Mouse (Mus musculus): Measurements from ENCODE around the gene Vdr. TPM values are rescaled to one million over a fixed set of nuclear protein-coding genes. Genes with fewer than 3 reads are reported as not detected.

The Vdr gene
- polyA plus RNA-seq, 1 experiment from 2014 or later: 0.72 TPM

DNA sequence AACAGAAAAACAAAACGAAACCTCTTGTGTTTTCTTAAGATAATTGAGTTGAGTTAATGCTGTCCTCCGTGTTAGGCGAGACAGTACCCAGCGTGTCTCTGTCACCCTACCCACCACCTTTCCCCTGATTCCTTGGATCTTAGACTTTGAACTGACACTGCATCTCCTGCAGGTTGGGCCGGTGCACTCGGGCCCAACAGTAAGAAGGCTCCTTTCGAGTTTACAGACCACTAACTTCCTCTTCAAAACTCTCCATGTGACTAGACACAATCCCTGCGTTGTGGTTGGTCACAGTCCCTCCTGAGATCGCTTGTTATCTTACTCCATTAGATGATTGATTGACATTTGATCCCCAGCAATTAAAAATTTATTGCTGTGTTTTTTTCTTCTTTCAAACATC is 7.6 kb upstream of the Vdr start:
- Histone ChIP-seq H3K27me3 (ENCODE audit: control insufficient read depth, insufficient read depth, low read length) (no peaks in the 10 kb centered on the region), H3K4me1 (ENCODE audit: control insufficient read depth, insufficient read depth, low read length) (peaks cover 16% of the 10 kb centered on the region), H3K4me3 (ENCODE audit: low read depth, low read length) (no peak overlapping the region), H3K9ac (ENCODE audit: low read depth, low read length) (no peak overlapping the region), H3K27ac (ENCODE audit: low read depth, low read length) (no peak overlapping the region), H3K4me2 (no peak overlapping the region), H3K9me3 (replicated peaks; ENCODE audit: control insufficient read depth, low read length) (no peaks in the 10 kb centered on the region), H3K36me3 (ENCODE audit: control insufficient read depth, insufficient read depth, low read length) (no peaks in the 10 kb centered on the region)
- no peak for ATAC-seq (replicated peaks; ENCODE audit: insufficient number of reproducible peaks, low FRiP score, low TSS enrichment)
- 73% methylated on average over 9 of the region's 9 CpGs for WGBS (ENCODE audit: insufficient replicate concordance)

DNA sequence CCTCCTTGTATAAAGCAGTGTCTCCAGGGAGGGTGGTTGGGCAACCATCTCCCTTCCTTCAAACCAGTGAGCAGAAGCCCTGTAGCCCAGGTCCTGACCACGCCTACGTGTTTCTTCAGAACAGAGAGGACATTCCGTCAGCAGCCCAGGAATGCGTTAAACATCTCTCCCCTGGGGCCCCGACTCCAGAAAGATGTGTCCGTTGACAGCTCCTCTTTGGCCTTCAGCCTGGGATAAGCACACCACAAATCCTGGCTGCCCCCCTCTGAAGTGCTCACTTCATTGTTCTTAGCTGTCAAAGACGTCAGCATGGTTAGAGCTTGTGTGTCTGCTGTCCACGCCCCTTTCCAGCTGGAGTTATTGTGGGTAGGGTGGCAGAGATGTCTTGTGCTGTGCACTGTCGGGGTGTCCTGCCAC is 3.9 kb upstream of the Vdr start:
- Histone ChIP-seq H3K9ac (ENCODE audit: low read depth, low read length) (no peak overlapping the region), H3K4me1 (ENCODE audit: control insufficient read depth, insufficient read depth, low read length) (peaks cover 16% of the 10 kb centered on the region), H3K27ac (ENCODE audit: low read depth, low read length) (no peak overlapping the region), H3K9me3 (replicated peaks; ENCODE audit: control insufficient read depth, low read length) (no peaks in the 10 kb centered on the region), H3K4me3 (ENCODE audit: low read depth, low read length) (no peak overlapping the region), H3K4me2 (peak overlapping the region; percentile 7), H3K27me3 (ENCODE audit: control insufficient read depth, insufficient read depth, low read length) (peaks cover 12% of the 10 kb centered on the region), H3K36me3 (ENCODE audit: control insufficient read depth, insufficient read depth, low read length) (no peaks in the 10 kb centered on the region)
- 3% methylated on average over 9 of the region's 9 CpGs for WGBS (ENCODE audit: insufficient replicate concordance)
- peak; percentile 73; the same call in 1 of the 2 replicates for ATAC-seq (replicated peaks; ENCODE audit: insufficient number of reproducible peaks, low FRiP score, low TSS enrichment)

DNA sequence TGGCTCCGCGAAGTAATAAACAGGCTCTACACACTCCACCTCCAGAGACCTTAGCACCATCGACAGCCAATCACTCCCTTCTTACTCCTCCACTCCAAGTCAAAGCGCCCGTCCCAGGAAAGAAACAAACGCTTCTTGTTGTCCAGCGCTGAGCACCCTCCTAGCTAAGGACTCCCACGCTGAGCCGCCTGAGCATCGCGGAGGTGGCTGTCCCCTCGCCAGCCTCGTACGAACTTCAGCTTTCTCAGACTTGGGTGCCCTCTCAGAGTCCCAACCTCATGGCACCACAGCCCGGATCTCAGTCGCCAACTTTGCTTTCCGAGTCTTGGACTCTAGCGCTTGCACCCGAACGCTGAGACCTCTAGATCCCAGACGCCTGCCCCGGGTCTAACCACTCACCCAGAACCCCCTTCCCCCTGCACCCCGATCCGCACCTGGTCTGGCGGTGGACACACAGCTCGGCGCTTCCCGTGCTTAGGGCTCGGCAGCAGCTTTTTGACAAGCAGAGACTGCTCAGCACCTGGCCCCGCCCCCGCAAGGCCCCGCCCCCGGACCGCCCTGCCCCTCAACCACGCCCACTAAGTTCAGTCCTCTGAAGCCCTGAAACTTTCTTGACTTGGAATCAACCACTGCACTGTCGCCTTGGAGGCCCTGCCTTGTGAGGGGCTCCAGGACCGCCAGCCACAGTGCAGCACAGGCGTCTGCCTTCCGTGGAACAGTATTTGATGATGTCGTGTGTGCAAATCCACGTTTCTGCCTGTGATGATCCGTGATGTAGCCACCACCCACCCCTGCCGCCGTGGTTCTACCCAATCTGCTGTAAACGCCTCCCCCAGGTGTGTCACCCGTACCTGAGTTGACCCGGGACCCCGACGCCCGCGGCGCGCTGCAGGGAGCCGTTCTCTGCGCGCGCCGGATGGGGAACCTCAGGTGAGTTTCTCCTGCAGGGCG is 2.4 kb downstream of the Vdr start:
- ATAC-seq (replicated peaks; ENCODE audit: insufficient number of reproducible peaks, low FRiP score, low TSS enrichment): peak; percentile 72; the same call in 1 of the 2 replicates
- WGBS (ENCODE audit: insufficient replicate concordance): 2% methylated on average over 59 of the region's 59 CpGs
- peaks cover 11% of the 10 kb centered on the region for H3K4me1 ChIP-seq (ENCODE audit: control insufficient read depth, insufficient read depth, low read length)

DNA sequence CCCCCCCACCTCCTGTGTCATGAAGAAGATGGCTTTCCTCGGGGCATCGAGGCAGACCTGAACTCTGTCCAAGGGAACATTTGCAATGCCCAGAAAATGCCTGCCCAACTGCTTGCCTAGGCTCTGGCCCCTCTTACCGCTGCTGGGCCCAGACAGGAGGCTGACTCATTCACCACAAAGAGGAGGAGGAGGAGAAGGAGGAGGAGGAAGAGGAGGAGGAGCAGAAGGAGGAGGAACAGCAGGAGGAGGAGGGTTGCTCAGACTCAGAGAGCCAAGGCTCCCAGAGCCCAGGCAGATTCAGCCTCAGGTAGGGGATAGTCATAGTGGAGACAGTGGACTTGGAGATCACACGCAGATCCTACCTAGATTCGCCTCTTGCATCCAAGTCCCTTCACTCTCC is 3.2 kb downstream of the Vdr start:
- H3K9ac ChIP-seq (ENCODE audit: low read depth, low read length): no peak overlapping the region
- peaks cover 11% of the 10 kb centered on the region for H3K4me1 ChIP-seq (ENCODE audit: control insufficient read depth, insufficient read depth, low read length)

More for the DNA sequence above, 2.4 kb downstream of the Vdr start:
- H3K4me3 ChIP-seq (ENCODE audit: low read depth, low read length): peak overlapping the region; percentile 51
- no peaks in the 10 kb centered on the region for H3K9me3 ChIP-seq (replicated peaks; ENCODE audit: control insufficient read depth, low read length)
- H3K9ac ChIP-seq (ENCODE audit: low read depth, low read length): peak overlapping the region; percentile 47; the same call in 1 of the 2 replicates
- H3K27me3 ChIP-seq (ENCODE audit: control insufficient read depth, insufficient read depth, low read length): peaks cover 47% of the 10 kb centered on the region
- peak overlapping the region; percentile 93 for H3K4me2 ChIP-seq
- H3K27ac ChIP-seq (ENCODE audit: low read depth, low read length): no peak overlapping the region
- H3K36me3 ChIP-seq (ENCODE audit: control insufficient read depth, insufficient read depth, low read length): no peaks in the 10 kb centered on the region

DNA sequence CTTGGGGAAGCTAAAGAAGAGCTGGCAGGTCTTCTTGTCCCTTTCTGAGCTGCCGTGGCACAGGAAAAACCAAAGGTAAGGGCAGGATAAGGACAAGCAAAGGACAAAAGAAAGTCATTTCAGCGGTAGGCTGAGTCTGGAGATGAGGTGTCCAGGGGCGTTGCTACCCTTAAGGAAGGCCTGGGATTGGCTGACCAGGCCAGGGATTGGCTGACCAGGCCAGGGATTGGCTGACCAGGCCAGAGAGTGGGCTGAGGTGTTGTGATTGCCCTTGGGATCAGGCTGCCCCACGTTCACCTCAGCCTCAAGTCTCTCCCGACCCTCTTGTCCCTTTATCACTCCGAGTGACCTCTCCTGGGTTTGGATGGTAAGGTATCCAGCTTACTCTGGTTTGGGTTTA is 5.1 kb downstream of the Vdr start:
- no peaks in the 10 kb centered on the region for H3K36me3 ChIP-seq (ENCODE audit: control insufficient read depth, insufficient read depth, low read length)
- ATAC-seq (replicated peaks; ENCODE audit: insufficient number of reproducible peaks, low FRiP score, low TSS enrichment): no peak
- no peaks in the 10 kb centered on the region for H3K9me3 ChIP-seq (replicated peaks; ENCODE audit: control insufficient read depth, low read length)
- peaks cover 40% of the 10 kb centered on the region for H3K27me3 ChIP-seq (ENCODE audit: control insufficient read depth, insufficient read depth, low read length)
- no peak overlapping the region for H3K27ac ChIP-seq (ENCODE audit: low read depth, low read length)
- WGBS (ENCODE audit: insufficient replicate concordance): 57% methylated on average over 6 of the region's 6 CpGs
- H3K4me1 ChIP-seq (ENCODE audit: control insufficient read depth, insufficient read depth, low read length): peaks cover 11% of the 10 kb centered on the region
- no peak overlapping the region for H3K9ac ChIP-seq (ENCODE audit: low read depth, low read length)
- no peak overlapping the region for H3K4me3 ChIP-seq (ENCODE audit: low read depth, low read length)
- H3K4me2 ChIP-seq: no peak overlapping the region

More for the DNA sequence above, 3.2 kb downstream of the Vdr start:
- no peak for ATAC-seq (replicated peaks; ENCODE audit: insufficient number of reproducible peaks, low FRiP score, low TSS enrichment)
- Histone ChIP-seq H3K9me3 (replicated peaks; ENCODE audit: control insufficient read depth, low read length) (no peaks in the 10 kb centered on the region), H3K36me3 (ENCODE audit: control insufficient read depth, insufficient read depth, low read length) (no peaks in the 10 kb centered on the region), H3K27me3 (ENCODE audit: control insufficient read depth, insufficient read depth, low read length) (peaks cover 47% of the 10 kb centered on the region), H3K27ac (ENCODE audit: low read depth, low read length) (no peak overlapping the region), H3K4me2 (peak overlapping the region; percentile 93), H3K4me3 (ENCODE audit: low read depth, low read length) (no peak overlapping the region)
- 45% methylated on average over 5 of the region's 5 CpGs for WGBS (ENCODE audit: insufficient replicate concordance)

DNA sequence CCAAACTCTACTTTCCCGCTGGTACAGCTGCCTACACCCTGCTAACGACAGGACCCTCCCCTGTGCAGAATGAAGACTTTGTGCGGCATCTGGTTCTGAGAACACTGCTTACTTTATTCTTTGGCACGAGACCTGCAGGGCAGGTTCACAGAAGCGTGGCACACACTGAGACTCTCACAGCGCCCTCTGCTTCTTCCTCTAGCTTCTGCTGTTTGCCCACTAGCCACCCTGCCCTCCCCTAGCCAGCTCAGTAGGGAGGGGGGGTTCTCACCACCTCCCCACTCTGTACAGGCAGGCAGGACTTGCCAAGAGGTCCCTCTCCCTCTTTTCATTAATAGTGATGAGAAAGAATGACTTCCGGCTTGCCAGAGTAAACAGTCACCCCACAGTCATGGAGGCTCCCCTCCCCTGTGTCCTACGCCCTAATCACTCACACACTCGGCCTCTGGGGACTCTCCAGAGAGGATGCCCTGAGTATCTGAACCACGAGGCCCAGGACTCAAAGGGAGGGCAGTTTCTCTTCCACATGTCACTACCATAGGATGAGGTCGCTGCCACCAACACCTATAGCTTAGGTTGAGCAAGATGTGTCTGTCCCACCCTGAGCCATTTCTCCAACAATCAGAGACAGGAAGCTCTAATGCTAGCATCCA is 6.0 kb downstream of the Vdr start:
- Histone ChIP-seq H3K4me1 (ENCODE audit: control insufficient read depth, insufficient read depth, low read length) (peaks cover 11% of the 10 kb centered on the region), H3K27me3 (ENCODE audit: control insufficient read depth, insufficient read depth, low read length) (peaks cover 35% of the 10 kb centered on the region)
- ATAC-seq (replicated peaks; ENCODE audit: insufficient number of reproducible peaks, low FRiP score, low TSS enrichment): no peak

DNA sequence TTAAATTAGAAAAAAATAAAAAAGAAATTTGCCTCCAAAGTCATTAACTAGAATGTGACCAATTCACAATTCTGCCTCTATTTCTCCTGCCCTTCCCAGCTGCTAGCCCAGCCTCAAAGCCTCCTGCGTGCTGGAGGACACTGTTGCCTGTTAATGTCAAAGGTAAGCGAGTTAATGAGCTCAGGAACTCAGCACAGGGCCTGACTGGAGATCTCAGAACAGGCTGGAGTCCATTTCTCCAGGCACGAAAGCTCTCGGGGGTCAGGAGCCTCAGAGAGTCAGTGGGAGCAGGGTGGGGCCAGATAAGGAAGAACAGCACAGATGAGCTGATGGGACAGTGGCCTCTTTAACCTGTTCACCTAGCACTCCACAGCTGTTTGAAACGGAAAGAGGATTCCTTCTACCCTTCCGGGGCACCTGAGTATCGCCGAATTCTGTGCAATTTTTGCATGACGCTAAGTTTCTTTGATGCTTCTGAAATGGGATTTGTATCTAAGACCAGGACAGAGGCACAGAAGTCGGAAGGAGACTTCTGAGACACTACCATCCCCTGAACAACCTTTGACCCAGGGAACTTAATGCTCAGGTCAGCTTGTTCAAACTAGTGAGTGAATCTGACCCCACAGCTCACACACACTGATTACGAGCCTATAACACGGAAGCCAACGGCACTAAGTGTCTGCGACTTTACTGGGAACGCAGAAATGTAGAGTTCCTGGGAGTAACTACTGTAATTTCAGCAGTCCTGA is 7.0 kb downstream of the Vdr start:
- WGBS (ENCODE audit: insufficient replicate concordance): 74% methylated on average over 15 of the region's 15 CpGs
- ATAC-seq (replicated peaks; ENCODE audit: insufficient number of reproducible peaks, low FRiP score, low TSS enrichment): no peak
- no peak overlapping the region for H3K27ac ChIP-seq (ENCODE audit: low read depth, low read length)
- peaks cover 26% of the 10 kb centered on the region for H3K27me3 ChIP-seq (ENCODE audit: control insufficient read depth, insufficient read depth, low read length)
- H3K9me3 ChIP-seq (replicated peaks; ENCODE audit: control insufficient read depth, low read length): no peaks in the 10 kb centered on the region
- H3K4me2 ChIP-seq: no peak overlapping the region
- no peak overlapping the region for H3K4me3 ChIP-seq (ENCODE audit: low read depth, low read length)
- peaks cover 13% of the 10 kb centered on the region for H3K4me1 ChIP-seq (ENCODE audit: control insufficient read depth, insufficient read depth, low read length)
- H3K9ac ChIP-seq (ENCODE audit: low read depth, low read length): no peak overlapping the region
- H3K36me3 ChIP-seq (ENCODE audit: control insufficient read depth, insufficient read depth, low read length): no peaks in the 10 kb centered on the region

More for the DNA sequence above, 6.0 kb downstream of the Vdr start:
- H3K36me3 ChIP-seq (ENCODE audit: control insufficient read depth, insufficient read depth, low read length): no peaks in the 10 kb centered on the region
- H3K27ac ChIP-seq (ENCODE audit: low read depth, low read length): no peak overlapping the region
- H3K4me2 ChIP-seq: no peak overlapping the region
- WGBS (ENCODE audit: insufficient replicate concordance): 56% methylated on average over 11 of the region's 11 CpGs
- no peaks in the 10 kb centered on the region for H3K9me3 ChIP-seq (replicated peaks; ENCODE audit: control insufficient read depth, low read length)
- no peak overlapping the region for H3K4me3 ChIP-seq (ENCODE audit: low read depth, low read length)
- H3K9ac ChIP-seq (ENCODE audit: low read depth, low read length): peak overlapping the region; percentile 35; the same call in 1 of the 2 replicates

DNA sequence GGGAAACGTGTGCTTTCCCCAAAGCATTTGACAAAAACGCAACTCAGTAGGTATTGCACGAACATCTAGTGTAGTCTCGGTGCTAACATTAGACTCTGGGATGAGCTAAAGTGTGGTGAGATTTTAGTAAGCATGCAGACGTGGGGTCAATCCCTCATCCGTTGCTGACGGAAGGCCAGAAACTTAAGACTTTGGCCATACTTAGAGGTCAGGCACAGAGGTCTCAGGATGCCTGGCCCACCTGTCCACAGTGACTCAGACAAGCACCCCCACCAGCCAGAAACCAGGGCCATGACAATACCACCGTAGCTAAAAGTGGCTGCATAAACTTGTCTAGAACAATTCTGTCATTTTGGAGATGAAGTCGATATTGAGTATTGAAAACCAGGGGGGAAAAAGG is 9.4 kb downstream of the Vdr start:
- Histone ChIP-seq H3K4me2 (no peak overlapping the region), H3K4me3 (ENCODE audit: low read depth, low read length) (no peak overlapping the region), H3K27me3 (ENCODE audit: control insufficient read depth, insufficient read depth, low read length) (peaks cover 11% of the 10 kb centered on the region), H3K9me3 (replicated peaks; ENCODE audit: control insufficient read depth, low read length) (no peaks in the 10 kb centered on the region), H3K4me1 (ENCODE audit: control insufficient read depth, insufficient read depth, low read length) (peaks cover 11% of the 10 kb centered on the region), H3K9ac (ENCODE audit: low read depth, low read length) (no peak overlapping the region), H3K36me3 (ENCODE audit: control insufficient read depth, insufficient read depth, low read length) (no peaks in the 10 kb centered on the region), H3K27ac (ENCODE audit: low read depth, low read length) (no peak overlapping the region)
- 79% methylated on average over 9 of the region's 9 CpGs for WGBS (ENCODE audit: insufficient replicate concordance)
- no peak for ATAC-seq (replicated peaks; ENCODE audit: insufficient number of reproducible peaks, low FRiP score, low TSS enrichment)

Data from heart, embryonic 11.5 days (tissue).